Mouse (Mus musculus) C2C12 (cell line): ENCODE results near the gene Tmc6. TPM values are rescaled to one million over a fixed set of nuclear protein-coding genes. Genes with fewer than 3 reads are reported as not detected.

ENCODE experiments used
- H3K27me3 ChIP-seq: one replicate; pipeline ENCODE4 v1.6.1; 2011; ENCODE audit not compliant: control insufficient read depth, insufficient read depth, insufficient read length
- H3K36me3 ChIP-seq: one replicate; pipeline ENCODE4 v1.6.1; 2011; ENCODE audit not compliant: control insufficient read depth, insufficient read depth
- H3K4me3 ChIP-seq: one replicate; pipeline ENCODE4 v1.5.1; 2011; ENCODE audit warnings: mild to moderate bottlenecking, control low read depth; ENCODE audit not compliant: poor library complexity, insufficient read depth, severe bottlenecking
- H3K79me2 ChIP-seq: one replicate; pipeline ENCODE4 v1.6.1; 2011; ENCODE audit not compliant: control insufficient read depth, insufficient read depth
- H3K79me3 ChIP-seq: one replicate; pipeline ENCODE4 v1.6.1; 2011; ENCODE audit warnings: low read depth, control low read depth
- H3ac ChIP-seq: one replicate; pipeline ENCODE3; 2011; ENCODE audit warnings: low read depth; ENCODE audit not compliant: control insufficient read depth, insufficient read length
- CEBPB ChIP-seq: IDR thresholded peaks from one replicate; pipeline ENCODE4 v1.6.1; 2011; ENCODE audit warnings: low read depth, mild to moderate bottlenecking, control low read depth, moderate library complexity
- CTCF ChIP-seq: IDR thresholded peaks from one replicate; pipeline ENCODE4 v1.5.1; 2011; ENCODE audit not compliant: control insufficient read depth, insufficient read depth, insufficient read length
- FOSL1 ChIP-seq: IDR thresholded peaks from one replicate; pipeline ENCODE4 v1.8.0; 2011; ENCODE audit warnings: mild to moderate bottlenecking, low read length; ENCODE audit not compliant: poor library complexity, insufficient read depth, severe bottlenecking
- MAX ChIP-seq: IDR thresholded peaks from one replicate; pipeline ENCODE4 v1.6.1; 2011; ENCODE audit warnings: mild to moderate bottlenecking, control low read depth
- MYOD1 ChIP-seq: IDR thresholded peaks from one replicate; pipeline ENCODE4 v1.6.1; 2011; ENCODE audit warnings: low read depth; ENCODE audit not compliant: control insufficient read depth, insufficient read length
- MYOG ChIP-seq: IDR thresholded peaks from one replicate; pipeline ENCODE4 v1.6.1; 2011; ENCODE audit not compliant: control insufficient read depth, insufficient read length; ENCODE audit errors: extremely low read depth
- USF1 ChIP-seq: IDR thresholded peaks from one replicate; pipeline ENCODE4 v1.6.1; 2011; ENCODE audit warnings: low read depth, mild to moderate bottlenecking, control low read depth, moderate library complexity
- polyA plus RNA-seq: library from polyadenylated mRNA; unstranded; fragments of >200 nt; fragmentation: generic; extraction: Trizol; gene quantifications from one replicate; pipeline ENCODE4 v1.2.1, GENCODE M21; 2012; ENCODE audit warnings: missing spikeins

The Tmc6 gene
- polyA plus RNA-seq, 1 experiment, result 23.2 TPM

GRCm38 (mm10) chr11:117780199-117780515 lies 1.8 kb downstream of the Tmc6 start:
- Histone ChIP-seq H3K79me2 (no peaks in the 10 kb centered on the region), H3K27me3 (no peaks in the 10 kb centered on the region), H3K36me3 (no peaks in the 10 kb centered on the region), H3K4me3 (peak overlapping the region; percentile 42), H3K79me3 (no peaks in the 10 kb centered on the region), H3ac (peak overlapping the region; percentile 64)
- TF ChIP-seq CEBPB (no peak), MAX (no peak), MYOD1 (no peak), USF1 (no peak), CTCF (no peak), FOSL1 (no peak), MYOG (no peak)

DNA sequence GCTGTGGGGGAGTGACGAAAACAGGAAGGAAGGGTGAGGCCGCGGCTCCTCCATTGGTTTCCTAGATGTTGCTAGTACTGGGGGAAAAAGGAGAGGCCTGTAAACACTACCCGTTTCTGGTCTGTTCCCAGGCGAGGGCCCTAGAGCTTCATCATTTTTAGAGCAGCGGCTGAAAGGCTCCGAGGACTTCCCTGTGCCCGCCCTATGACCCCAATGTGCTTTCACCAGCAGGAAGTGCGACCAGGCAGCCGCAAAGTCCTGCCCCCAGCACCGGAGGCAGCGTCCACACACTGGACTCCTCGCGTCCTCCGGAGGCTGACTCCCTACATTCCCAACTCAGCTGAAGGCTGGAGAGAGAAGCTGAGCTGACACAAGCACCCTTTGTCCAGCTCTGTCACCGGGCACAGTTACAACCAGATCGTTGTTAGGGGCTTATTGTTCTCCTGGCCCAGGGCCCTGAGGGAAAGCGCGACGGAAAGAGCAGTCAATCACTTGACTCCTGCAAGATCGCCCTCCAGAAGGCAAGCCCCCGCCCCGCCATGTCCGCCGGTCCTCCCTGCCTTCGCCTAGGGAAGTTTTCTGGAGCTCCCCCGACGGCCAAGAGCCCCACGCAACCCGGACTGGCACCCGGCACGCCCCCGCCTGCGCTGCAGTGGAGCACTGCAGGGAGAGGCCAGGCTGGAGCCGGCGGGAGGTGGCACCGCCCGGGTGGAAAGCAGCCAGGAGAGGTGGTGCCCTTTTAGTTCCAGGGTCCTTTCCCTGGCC lies 2.4 kb downstream of the Tmc6 start:
- Histone ChIP-seq H3K27me3 (no peaks in the 10 kb centered on the region), H3K79me2 (no peaks in the 10 kb centered on the region), H3K4me3 (peak overlapping the region; percentile 42), H3K79me3 (no peaks in the 10 kb centered on the region), H3ac (peak overlapping the region; percentile 64), H3K36me3 (no peaks in the 10 kb centered on the region)
- TF ChIP-seq MAX, result no peak
- no peak for TF ChIP-seq CTCF
- TF ChIP-seq CEBPB, result no peak
- no peak for TF ChIP-seq FOSL1
- TF ChIP-seq USF1, result no peak
- TF ChIP-seq MYOD1, result no peak
- no peak for TF ChIP-seq MYOG

- no peak for TF ChIP-seq MYOD1
- no peak for TF ChIP-seq MYOG
- TF ChIP-seq FOSL1, result no peak
- no peak for TF ChIP-seq MAX
- TF ChIP-seq CEBPB, result no peak
- no peak for TF ChIP-seq USF1
- TF ChIP-seq CTCF, result no peak
- peak overlapping the region; percentile 64 for H3ac ChIP-seq
- no peaks in the 10 kb centered on the region for H3K36me3 ChIP-seq
Observed at GRCm38 (mm10) chr11:117778851-117779433, 3.1 kb downstream of the Tmc6 start.

GRCm38 (mm10) chr11:117778031-117778430 lies 4.0 kb downstream of the Tmc6 start:
- no peak overlapping the region for H3K4me3 ChIP-seq
- H3K79me3 ChIP-seq, result no peaks in the 10 kb centered on the region
- TF ChIP-seq USF1 (no peak), CEBPB (no peak), CTCF (no peak), MYOG (no peak), MAX (no peak), FOSL1 (no peak), MYOD1 (no peak)
- H3K27me3 ChIP-seq, result no peaks in the 10 kb centered on the region
- no peak overlapping the region for H3ac ChIP-seq
- H3K36me3 ChIP-seq, result no peaks in the 10 kb centered on the region
- no peaks in the 10 kb centered on the region for H3K79me2 ChIP-seq

More at GRCm38 (mm10) chr11:117778851-117779433, 3.1 kb downstream of the Tmc6 start:
- Histone ChIP-seq H3K4me3 (peak overlapping the region; percentile 42), H3K27me3 (no peaks in the 10 kb centered on the region), H3K79me2 (no peaks in the 10 kb centered on the region), H3K79me3 (no peaks in the 10 kb centered on the region)

GRCm38 (mm10) chr11:117777111-117777510 lies 4.9 kb downstream of the Tmc6 start:
- H3K79me2 ChIP-seq, result no peaks in the 10 kb centered on the region
- H3K36me3 ChIP-seq, result no peaks in the 10 kb centered on the region
- no peaks in the 10 kb centered on the region for H3K79me3 ChIP-seq
- no peak overlapping the region for H3ac ChIP-seq
- TF ChIP-seq USF1, result no peak
- no peak for TF ChIP-seq MYOD1
- TF ChIP-seq FOSL1, result no peak
- TF ChIP-seq CEBPB, result no peak
- TF ChIP-seq MAX, result no peak
- no peak for TF ChIP-seq MYOG
- TF ChIP-seq CTCF, result no peak
- no peak overlapping the region for H3K4me3 ChIP-seq
- H3K27me3 ChIP-seq, result no peaks in the 10 kb centered on the region
